Mouse (Mus musculus): ENCODE results near the gene Ube2a.

- no peak for TF ChIP-seq POLR2A (IDR thresholded peaks at IDR 0.05; ENCODE audit: low read depth, low read length)
- TF ChIP-seq CTCF (IDR thresholded peaks at IDR 0.05; ENCODE audit: borderline replicate concordance, insufficient read depth, low read length): no peak
Observed at GRCm38 (mm10) chrX:36837069-36837676, 36.5 kb upstream of the Ube2a start.

Measured in embryonic fibroblast, embryonic 13.5 days (primary cell).